Mouse (Mus musculus): ENCODE results near the gene Ptbp3. TPM values are rescaled to one million over a fixed set of nuclear protein-coding genes. Genes with fewer than 3 reads are reported as not detected.

The Ptbp3 gene
- 45.3 and 46.4 TPM in 2 replicates for polyA plus RNA-seq (2016; fragmentation: Nextera tagmentation; extraction: Ambion mirVana)

DNA sequence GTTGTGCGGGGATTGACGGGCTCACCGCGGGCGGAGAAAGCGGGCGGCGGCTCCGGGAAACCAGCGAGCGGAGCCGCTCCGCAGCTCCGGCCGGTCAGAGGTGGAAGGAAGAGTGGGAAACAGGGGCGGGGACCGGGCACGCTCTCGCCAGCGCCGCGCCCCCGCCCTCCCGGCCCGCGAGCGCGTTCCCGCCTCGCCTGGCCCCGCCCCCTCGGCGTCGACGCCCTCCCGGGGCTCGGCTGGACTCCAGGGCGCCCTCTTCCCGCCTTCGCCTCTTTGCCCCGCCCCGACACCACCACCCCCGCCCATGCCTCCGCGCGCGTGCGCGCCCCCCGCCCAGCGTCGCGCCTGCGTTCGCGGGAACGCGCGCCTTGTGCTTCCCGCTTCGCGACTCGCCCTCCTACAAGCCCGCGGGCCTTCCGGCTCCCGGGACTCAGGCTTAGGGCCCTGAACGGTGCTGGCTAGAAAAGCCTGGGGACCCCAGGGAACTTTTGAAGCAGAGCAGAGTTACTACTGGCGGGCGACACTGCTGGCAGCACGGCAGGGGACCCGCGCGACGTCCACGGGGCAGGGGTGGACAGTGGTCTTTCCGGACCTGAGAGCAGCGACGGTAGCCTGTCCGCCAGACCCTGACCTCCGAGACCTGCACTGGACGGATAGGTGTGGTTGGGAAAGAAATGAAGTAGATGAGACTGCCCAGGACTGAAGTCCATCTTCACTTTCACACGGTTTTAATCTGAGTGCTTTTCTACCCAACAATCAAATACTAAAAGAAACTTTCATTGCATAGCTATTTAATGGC is at the start of gene Ptbp3:
Ptbp3 (minus strand) TSS at position 190 of the 802 bp plus-strand sequence.
- Histone ChIP-seq H3K27me3 (replicated peaks) (no peaks in the 10 kb centered on the region), H3K27ac (ENCODE audit: poor library complexity, severe bottlenecking) (peak within 1 kb of the TSS; percentile 95), H3K4me1 (replicated peaks) (peaks cover 10% of the 10 kb centered on the region), H3K9ac (peak within 1 kb of the TSS; percentile 95), H3K4me2 (peak within 1 kb of the TSS; percentile 87), H3K9me3 (replicated peaks) (no peaks in the 10 kb centered on the region), H3K4me3 (peak within 1 kb of the TSS; percentile 94), H3K36me3 (no peaks in the 10 kb centered on the region)
- WGBS = under 1% methylated on average over 80 of the region's 83 CpGs
- peak; percentile 96 for ATAC-seq (ENCODE audit: insufficient number of reproducible peaks, low FRiP score)

DNA sequence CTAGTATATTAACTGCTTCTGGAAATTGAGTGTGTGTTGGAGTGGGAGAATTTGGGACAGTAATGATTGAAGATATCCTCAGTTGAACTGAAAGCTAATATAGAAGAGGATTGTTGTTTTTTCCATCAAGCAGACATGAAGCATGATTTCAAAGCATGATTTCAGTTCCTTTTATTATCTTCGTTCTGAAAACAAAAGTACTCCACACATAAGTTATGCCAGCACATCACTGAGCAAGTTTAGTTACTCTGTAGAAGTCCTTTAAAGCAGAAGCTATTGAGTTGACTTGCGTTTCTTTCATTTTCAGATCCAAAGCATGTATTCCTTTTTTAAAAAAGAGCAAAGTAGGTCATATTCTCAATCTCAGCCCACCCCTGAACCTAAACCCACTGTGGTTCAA is 47.4 kb upstream of the Ptbp3 start:
- Histone ChIP-seq H3K4me2 (no peak overlapping the region), H3K9ac (no peak overlapping the region), H3K36me3 (peaks cover 13% of the 10 kb centered on the region), H3K27me3 (replicated peaks) (no peaks in the 10 kb centered on the region), H3K9me3 (replicated peaks) (no peaks in the 10 kb centered on the region), H3K27ac (ENCODE audit: poor library complexity, severe bottlenecking) (no peak overlapping the region), H3K4me1 (replicated peaks) (no peaks in the 10 kb centered on the region), H3K4me3 (no peak overlapping the region)
- ATAC-seq (ENCODE audit: insufficient number of reproducible peaks, low FRiP score) = no peak
- 84% methylated on average over 2 of the region's 2 CpGs for WGBS

DNA sequence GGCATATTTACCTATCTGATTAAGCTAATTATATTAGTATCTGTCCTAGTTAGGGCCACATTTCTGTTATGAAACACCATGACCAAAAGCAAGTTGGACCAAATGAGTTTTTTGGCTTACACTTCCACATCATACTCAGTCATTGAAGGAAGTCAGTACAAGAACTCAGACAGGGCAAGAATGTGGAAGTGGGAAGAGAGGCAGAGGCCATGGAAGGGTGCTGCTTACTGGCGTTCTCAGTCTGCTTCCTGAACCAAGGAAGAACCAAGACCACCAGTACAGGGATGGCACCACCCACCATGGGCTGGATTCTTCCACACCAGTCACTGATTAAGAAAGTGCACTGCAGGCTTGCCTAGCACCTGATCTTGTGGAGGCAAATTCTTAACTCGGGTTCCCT is 45.5 kb upstream of the Ptbp3 start:
- Histone ChIP-seq H3K9me3 (replicated peaks) (no peaks in the 10 kb centered on the region), H3K4me3 (no peak overlapping the region), H3K4me1 (replicated peaks) (no peaks in the 10 kb centered on the region), H3K27ac (ENCODE audit: poor library complexity, severe bottlenecking) (no peak overlapping the region), H3K4me2 (no peak overlapping the region), H3K9ac (no peak overlapping the region), H3K36me3 (peaks cover 9% of the 10 kb centered on the region), H3K27me3 (replicated peaks) (no peaks in the 10 kb centered on the region)
- no peak for ATAC-seq (ENCODE audit: insufficient number of reproducible peaks, low FRiP score)
- WGBS = 67% methylated on average over 2 of the region's 2 CpGs

DNA sequence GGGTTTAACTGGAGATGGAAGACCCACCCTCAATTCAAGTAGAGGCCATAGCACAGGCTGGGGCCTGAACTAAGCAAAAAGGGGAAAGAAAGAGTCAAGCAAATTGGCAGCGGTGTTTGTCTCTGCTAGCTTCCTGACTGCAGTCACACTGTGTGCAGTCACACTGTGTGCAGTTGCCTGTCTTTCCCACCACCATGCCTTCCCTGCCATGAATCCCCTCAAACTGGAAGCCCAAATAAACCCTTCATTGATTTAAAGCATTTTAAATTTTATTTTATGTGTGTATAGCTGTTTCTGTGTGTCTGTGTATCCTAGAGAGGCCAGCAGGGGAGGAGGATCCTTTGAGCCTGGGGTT is 38.7 kb upstream of the Ptbp3 start:
- WGBS = 88% methylated on average over 1 of the region's 1 CpGs
- no peak for ATAC-seq (ENCODE audit: insufficient number of reproducible peaks, low FRiP score)
- Histone ChIP-seq H3K9ac (no peak overlapping the region), H3K9me3 (replicated peaks) (no peaks in the 10 kb centered on the region), H3K36me3 (no peaks in the 10 kb centered on the region), H3K27me3 (replicated peaks) (no peaks in the 10 kb centered on the region), H3K4me2 (no peak overlapping the region), H3K27ac (ENCODE audit: poor library complexity, severe bottlenecking) (no peak overlapping the region), H3K4me1 (replicated peaks) (0 out of 2 replicates have a peak, but pooled peaks cover 4% of the 10 kb centered on the region), H3K4me3 (no peak overlapping the region)

DNA sequence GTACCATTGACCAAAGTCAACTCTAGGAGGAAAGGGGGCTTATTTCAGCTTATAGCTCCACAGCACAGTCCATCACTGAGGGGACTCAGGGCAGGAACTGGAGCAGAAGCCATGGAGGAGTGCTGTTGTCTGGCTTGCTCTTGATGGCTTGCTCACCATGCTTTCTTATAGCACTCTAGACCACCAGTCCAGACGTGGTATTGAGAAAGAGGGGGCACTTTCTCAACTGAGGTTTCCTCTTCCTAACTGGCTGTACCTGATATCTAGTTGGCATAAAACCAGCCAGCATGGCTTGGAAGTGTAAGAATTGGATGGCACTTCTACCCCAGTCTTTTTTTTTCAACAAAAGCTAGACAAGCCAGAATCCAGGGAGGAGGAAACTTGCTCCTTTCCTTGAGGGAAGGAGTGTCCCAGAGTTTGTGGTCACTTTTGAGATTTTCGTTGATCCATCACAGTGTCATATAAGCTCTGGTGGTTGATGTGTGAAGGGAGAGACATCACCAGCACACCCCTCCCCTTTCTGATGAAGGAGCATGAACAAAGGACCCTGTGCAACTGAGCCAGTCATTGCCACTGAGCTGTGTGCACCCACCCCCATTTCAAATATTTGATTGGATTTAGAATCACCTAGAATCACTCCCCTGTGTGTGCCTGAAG is 38.2 kb upstream of the Ptbp3 start:
- ATAC-seq (ENCODE audit: insufficient number of reproducible peaks, low FRiP score) = no peak
- H3K27me3 ChIP-seq (replicated peaks) = no peaks in the 10 kb centered on the region
- H3K4me1 ChIP-seq (replicated peaks) = 0 out of 2 replicates have a peak, but pooled peaks cover 4% of the 10 kb centered on the region
- H3K4me3 ChIP-seq = no peak overlapping the region
- H3K36me3 ChIP-seq = no peaks in the 10 kb centered on the region
- WGBS = 58% methylated on average over 2 of the region's 2 CpGs
- H3K4me2 ChIP-seq = no peak overlapping the region
- H3K27ac ChIP-seq (ENCODE audit: poor library complexity, severe bottlenecking) = no peak overlapping the region
- H3K9ac ChIP-seq = no peak overlapping the region
- no peaks in the 10 kb centered on the region for H3K9me3 ChIP-seq (replicated peaks)

DNA sequence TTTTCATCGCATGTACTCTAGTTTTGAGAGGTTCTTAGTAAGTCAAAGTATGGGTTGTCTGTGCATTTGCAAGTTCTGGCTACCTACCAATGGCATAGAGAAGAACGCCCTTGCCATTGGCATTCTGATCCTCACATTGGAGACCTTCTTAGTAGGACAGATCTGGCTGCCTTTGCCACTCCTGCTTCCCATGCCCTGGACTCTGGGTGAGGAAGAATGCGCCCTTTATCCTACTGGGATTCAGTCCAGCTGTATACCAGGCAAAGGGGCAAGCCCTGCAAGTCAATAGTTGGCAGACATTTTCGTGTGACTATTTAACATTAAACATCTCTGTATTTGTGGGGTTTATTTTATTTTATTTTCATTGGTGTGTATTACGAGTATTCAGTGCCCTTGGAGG is 35.9 kb upstream of the Ptbp3 start:
- H3K36me3 ChIP-seq = no peaks in the 10 kb centered on the region
- no peak overlapping the region for H3K4me3 ChIP-seq
- no peaks in the 10 kb centered on the region for H3K9me3 ChIP-seq (replicated peaks)
- ATAC-seq (ENCODE audit: insufficient number of reproducible peaks, low FRiP score) = no peak
- no peaks in the 10 kb centered on the region for H3K27me3 ChIP-seq (replicated peaks)
- no peak overlapping the region for H3K27ac ChIP-seq (ENCODE audit: poor library complexity, severe bottlenecking)
- H3K4me1 ChIP-seq (replicated peaks) = peaks cover 11% of the 10 kb centered on the region
- H3K9ac ChIP-seq = no peak overlapping the region
- no peak overlapping the region for H3K4me2 ChIP-seq
- WGBS = 85% methylated on average over 5 of the region's 5 CpGs

DNA sequence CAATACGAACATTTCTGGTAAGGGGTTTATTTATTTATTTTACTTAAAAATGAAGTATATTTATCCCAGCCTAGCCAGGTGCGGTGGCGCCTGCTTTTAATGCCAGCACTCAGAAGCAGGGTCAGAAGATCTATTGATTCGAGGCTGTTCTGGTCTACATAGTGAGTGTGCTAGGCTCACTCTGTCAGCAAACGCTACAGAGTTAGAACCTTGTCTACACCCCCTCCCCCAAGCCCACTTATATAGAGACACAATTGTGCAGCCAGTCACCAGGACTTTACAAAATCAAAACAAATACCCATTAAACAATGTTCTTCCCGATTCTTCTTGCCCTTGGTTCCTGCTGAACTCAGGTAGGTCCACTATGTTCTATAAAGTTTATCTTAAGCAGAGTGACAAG is 33.0 kb upstream of the Ptbp3 start:
- H3K4me1 ChIP-seq (replicated peaks) = peaks cover 13% of the 10 kb centered on the region
- H3K36me3 ChIP-seq = no peaks in the 10 kb centered on the region
- peak overlapping the region; percentile 76 for H3K9ac ChIP-seq
- ATAC-seq (ENCODE audit: insufficient number of reproducible peaks, low FRiP score) = no peak
- H3K27me3 ChIP-seq (replicated peaks) = no peaks in the 10 kb centered on the region
- H3K27ac ChIP-seq (ENCODE audit: poor library complexity, severe bottlenecking) = no peak overlapping the region
- peak overlapping the region; percentile 78 for H3K4me3 ChIP-seq
- WGBS = 25% methylated on average over 6 of the region's 6 CpGs
- peak overlapping the region; percentile 70 for H3K4me2 ChIP-seq
- no peaks in the 10 kb centered on the region for H3K9me3 ChIP-seq (replicated peaks)

DNA sequence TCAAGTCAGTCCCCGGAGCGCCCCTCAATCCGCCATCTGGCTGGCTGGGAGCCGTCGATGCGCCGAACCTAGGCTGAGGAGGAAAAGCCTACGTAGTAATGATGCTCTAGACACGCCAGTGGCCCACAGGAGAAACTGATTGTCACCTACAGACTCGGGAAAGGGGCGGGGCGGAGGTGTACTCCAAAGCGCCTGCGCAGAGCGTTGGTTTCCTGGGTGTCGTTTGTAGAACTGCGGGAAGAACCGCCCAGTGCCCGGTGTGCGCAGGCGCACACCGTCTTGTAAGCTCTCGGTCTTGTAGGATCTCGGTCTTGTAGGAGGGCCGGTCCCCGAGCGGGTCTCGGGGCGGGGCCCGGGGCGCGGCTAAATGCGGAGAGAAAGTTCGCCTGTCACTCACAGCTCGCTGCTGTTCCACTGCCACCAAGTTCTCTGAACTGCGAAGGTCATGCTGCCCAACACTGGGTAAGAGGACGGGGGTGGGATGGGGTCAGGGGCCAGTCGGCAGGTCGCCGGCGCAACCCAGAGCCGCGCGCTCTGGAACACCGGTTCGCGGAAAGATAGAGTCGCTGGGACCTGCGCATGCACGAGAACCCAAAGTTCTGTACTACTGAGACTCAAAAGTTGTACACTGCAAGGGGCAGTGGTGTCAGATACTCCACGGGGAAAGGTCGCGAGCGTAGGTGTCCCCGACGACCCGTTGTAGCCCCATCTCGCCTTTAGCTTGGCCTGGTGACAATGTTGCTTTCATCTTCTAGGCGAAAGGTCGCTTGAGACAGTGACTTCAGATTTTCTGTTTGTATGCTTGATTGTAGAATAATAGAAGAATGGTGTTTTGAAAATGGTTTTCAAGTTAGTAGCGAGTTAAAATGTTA is 32.4 kb upstream of the Ptbp3 start, which contains the start of gene Hsdl2:
Hsdl2 (plus strand) TSS at position 250 of the 872 bp plus-strand sequence.
- H3K9ac ChIP-seq = peak within 1 kb of the TSS; percentile 76
- peak; percentile 97 for ATAC-seq (ENCODE audit: insufficient number of reproducible peaks, low FRiP score)
- H3K4me1 ChIP-seq (replicated peaks) = peaks cover 13% of the 10 kb centered on the region
- peak within 1 kb of the TSS; percentile 78 for H3K4me3 ChIP-seq
- peak within 1 kb of the TSS; percentile 70 for H3K4me2 ChIP-seq
- H3K36me3 ChIP-seq = no peaks in the 10 kb centered on the region
- peak within 1 kb of the TSS; percentile 89 for H3K27ac ChIP-seq (ENCODE audit: poor library complexity, severe bottlenecking)
- WGBS = under 1% methylated on average over 61 of the region's 61 CpGs
- H3K27me3 ChIP-seq (replicated peaks) = no peaks in the 10 kb centered on the region
- H3K9me3 ChIP-seq (replicated peaks) = no peaks in the 10 kb centered on the region

DNA sequence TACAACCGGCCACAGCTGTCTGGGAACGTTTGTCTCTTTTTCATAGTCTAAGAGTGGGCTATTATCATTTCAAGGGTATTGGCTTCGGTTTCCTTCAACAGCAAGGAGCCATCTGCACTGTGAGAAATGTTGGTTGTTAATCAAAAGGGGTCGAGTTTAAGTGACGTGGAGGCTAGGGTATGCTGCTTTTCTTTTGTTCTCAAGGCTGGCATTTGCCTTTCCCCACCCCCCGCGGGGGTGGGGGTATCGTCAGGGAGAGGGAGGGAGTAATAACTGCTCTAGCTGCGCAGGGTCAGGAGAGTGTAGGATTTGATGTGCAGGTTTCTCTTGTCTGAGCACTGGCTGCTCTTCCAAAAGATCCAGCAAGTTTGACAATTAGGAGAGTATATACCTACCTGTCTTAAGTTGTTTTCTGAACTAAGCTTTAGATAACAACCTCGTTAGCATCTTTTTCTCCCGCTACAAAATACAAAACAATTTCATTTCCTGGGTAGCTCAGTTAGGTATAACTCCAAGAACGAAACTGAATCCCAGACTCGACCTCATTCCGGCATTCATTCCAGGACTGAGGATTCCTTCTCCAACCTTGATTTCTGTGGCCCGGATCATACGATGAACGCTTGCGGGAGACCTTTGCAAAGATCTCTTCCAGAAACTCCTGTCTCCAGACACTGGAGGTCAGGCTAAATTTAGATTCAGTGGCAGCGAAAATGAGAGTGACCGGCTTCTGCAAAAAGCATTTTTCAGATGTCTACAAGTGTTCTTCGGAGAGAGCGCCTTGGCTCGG is 31.5 kb upstream of the Ptbp3 start:
- peak; percentile 39; the same call in 1 of the 2 replicates for ATAC-seq (ENCODE audit: insufficient number of reproducible peaks, low FRiP score)
- Histone ChIP-seq H3K4me2 (peak overlapping the region; percentile 70), H3K4me1 (replicated peaks) (peaks cover 13% of the 10 kb centered on the region), H3K27ac (ENCODE audit: poor library complexity, severe bottlenecking) (peak overlapping the region; percentile 89), H3K36me3 (no peaks in the 10 kb centered on the region), H3K27me3 (replicated peaks) (no peaks in the 10 kb centered on the region), H3K9me3 (replicated peaks) (no peaks in the 10 kb centered on the region), H3K9ac (peak overlapping the region; percentile 76), H3K4me3 (peak overlapping the region; percentile 78)
- WGBS = under 1% methylated on average over 23 of the region's 23 CpGs

DNA sequence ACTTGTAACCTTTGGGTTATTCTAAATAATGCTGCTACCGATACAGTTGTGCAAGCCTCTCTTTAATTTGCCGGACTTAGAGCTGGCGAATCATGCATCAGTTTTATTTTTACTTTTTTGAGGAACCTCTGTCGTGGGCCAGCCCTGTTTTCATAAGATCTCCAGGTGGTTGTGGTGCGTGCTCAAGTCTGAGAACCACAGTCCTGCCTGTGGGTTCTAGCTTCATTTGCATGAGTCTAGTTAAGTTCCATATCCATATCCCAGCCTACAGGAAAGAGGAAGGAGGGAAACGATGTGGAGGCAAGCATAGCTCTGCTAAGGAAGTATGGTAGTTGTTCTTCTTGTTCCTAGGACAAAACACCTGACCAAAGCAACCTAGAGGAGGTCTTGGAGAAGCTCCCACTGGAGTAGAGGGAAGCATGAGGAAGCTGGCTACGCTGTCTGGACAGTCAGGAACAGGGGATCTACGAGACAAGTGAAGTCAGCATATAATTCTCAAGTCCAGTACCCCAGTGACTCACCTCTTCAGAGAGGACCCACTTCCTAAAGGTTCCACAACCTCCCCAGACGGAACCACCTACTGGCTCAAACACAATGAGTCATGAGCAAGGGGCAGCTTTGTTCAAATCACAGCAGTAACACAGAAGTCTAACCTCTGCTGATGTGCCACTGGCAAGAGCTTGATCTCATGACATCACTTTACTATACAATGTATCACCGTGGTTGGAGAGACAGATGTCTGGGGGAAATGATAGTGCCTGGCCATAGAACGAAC is 26.2 kb upstream of the Ptbp3 start:
- WGBS = 83% methylated on average over 11 of the region's 11 CpGs
- no peak for ATAC-seq (ENCODE audit: insufficient number of reproducible peaks, low FRiP score)
- Histone ChIP-seq H3K27me3 (replicated peaks) (no peaks in the 10 kb centered on the region), H3K27ac (ENCODE audit: poor library complexity, severe bottlenecking) (no peak overlapping the region), H3K4me3 (no peak overlapping the region), H3K9ac (no peak overlapping the region), H3K9me3 (replicated peaks) (no peaks in the 10 kb centered on the region), H3K4me2 (no peak overlapping the region), H3K4me1 (replicated peaks) (peaks cover 4% of the 10 kb centered on the region), H3K36me3 (no peaks in the 10 kb centered on the region)

Data from heart, embryonic 12.5 days (tissue).